Mouse (Mus musculus) spleen, postnatal 10 days (tissue): ENCODE data around the gene Gm3776.
"Not testable (repeated sequence)": the region's sequence is repeated elsewhere in the genome, so short reads cannot be mapped to it uniquely, and the experiment has no call there.

ENCODE experiments used
- DNase-seq, 2 experiments: peaks; one replicate each; pipeline ENCODE4 v3.0.0; 2021 to 2022; ENCODE audit warnings: low spot score in 2 of 2

Gene Gm3776

DNA sequence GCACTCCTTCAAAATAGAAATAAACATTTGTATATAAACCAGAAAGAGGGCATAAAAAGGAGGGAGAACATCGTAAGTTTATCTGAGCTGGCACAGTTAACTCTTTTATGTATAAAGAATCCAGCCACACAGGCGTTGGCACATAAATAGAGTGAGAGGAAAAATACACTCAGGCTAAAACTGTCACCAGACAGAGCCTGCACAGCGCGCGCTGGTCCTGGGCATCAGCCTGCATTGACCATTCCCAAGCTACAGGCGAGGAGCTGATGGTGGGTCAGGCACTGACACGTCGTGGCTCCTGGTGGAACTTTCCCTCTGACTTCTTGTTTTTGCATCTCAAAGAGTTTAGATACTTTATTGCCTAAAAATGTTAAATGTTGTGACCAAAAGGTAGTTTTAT, 35.5 kb downstream of the Gm3776 start:
- DNase-seq = not testable (repeated sequence)

DNA sequence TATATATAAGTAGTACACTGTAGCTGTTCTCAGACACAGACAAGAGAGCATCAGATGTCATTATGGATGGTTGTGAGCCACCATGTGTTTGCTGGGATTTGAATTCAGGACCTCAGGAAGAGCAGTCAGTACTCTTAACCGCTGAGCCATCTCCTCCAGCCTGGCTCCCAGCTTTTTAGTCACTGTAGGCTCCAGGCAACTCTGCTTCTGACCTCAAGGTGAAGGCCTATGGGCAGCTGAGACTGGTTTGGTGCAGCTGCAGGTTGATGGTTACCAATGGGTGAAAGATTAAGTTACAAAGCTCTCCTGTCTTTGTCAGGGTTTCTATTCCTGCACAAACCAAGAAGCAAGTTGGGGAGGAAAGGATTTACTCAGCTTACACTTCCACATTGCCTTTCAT, 36.8 kb downstream of the Gm3776 start:
- DNase-seq = not testable (repeated sequence)

DNA sequence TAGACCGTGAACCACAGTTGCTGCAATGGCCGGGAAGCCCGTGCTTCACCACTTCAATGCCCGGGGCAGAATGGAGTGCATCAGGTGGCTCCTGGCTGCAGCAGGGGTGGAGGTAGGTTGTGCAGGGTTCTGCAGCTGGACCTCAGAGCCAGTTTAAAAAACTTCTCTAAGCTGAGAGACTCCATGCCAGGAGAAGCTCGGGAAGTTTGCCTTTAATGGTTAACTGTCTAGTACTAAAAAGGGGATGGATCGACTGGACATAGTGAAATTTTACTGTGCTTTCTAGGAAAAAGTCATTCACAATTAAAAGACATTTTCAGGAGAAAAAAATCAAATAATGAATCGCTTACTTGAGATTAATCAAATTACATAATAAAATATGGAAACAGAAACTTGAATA, 37.9 kb downstream of the Gm3776 start:
- not testable (repeated sequence) for DNase-seq

DNA sequence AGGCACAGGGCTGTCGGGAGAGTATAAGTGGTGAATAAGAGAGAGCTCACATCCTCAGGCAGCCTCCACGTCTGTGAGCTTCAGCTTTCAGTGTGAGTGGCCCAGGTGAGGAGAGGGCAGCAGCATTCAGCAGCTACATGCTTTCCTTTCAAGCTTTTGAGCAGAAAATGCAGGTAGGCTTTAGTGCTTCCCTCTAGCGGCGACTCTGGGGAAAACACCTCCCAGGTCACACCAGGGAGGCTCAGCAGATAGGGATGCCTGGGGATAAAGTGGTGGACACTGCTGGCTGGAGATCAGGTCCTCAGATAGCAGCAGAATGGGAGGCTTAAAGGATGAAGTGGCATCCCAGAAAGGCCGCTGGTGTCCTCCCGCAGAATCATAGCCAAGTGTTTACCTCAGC, 39.2 kb downstream of the Gm3776 start:
- peak in 1 of 2 experiments; percentile 50 for DNase-seq

DNA sequence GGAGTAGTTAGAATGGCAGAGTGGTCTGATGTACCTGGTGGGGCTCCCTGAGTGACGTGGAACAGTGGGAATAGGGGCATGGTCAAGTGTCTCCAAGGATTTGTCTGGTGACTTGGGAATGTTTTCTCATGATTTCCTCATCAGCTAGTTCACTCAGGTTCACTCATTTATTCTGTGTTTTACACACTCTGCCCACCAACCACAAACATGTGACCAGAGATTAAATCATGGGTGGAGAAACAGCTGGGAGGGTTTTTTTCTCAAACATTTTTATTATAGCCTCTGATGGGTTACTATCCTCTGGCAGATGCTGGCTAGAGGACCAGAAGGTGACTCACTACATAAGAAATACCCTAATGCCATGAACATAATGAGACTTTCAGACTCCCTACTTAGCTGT, 41.3 kb downstream of the Gm3776 start:
- no peak for DNase-seq

DNA sequence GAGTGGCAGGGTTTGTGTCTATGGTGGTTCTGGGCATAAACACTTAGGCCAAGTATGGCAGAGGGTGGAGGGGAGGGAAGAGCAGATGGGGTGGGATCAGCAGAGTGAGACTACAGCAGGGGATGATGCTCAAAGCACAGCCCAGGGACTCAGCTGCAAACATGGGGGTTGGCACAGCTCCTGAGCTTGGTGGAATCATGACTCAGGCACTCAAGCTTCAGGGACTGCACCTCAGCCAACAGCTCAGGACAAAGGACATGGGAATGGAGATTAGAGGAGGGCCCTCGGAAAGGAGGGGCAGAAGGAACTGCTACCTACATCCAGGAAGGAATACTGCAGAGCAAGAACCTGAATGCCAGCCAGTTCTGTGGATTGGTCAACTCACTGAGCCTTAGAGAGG, 42.2 kb downstream of the Gm3776 start:
- DNase-seq = not testable (repeated sequence)

DNA sequence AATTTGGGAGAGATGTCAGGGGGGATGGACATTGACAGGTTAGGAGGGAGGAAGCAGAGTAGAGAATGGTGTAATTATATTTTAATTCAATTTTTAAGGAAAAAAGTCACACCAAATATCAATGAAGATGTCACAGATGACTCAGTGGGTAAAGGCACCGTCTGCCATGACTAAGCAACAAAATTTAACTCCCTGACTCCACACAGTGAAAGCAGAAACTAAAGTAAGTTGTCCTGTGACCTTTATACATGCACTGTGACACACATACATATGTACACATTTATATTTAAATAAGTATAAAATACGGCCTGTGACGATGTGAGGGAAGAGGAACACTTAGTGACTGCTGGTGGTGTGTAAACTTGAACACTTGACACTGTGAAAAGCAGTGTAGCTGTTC, 51.2 kb downstream of the Gm3776 start:
- not testable (repeated sequence) for DNase-seq

DNA sequence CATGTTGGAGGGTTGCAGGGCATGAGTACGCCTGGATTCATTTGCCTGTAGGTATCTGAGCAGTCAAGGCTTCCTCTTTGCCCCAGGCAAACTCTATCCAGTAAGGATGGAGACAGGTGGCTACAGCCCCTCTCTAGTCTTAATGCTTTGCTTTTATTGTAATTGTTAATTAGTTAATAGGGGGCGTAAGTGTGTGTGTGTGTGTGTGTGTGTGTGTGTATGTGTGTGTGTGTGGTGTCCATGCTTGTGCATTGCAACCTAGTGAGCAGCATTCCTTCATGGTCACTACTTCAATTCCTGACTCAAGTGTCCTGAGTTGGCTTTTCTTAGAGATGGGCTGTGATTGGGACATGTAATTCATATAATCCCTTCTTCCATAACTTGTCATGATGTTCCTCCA, 57.8 kb downstream of the Gm3776 start, which contains the start of gene Omt2a:
TSS of gene Omt2a (minus strand) at position 101 of the 400 bp plus-strand sequence.
- no peak for DNase-seq
